Mouse (Mus musculus): ENCODE data around the gene Blcap. TPM values are rescaled to one million over a fixed set of nuclear protein-coding genes. Genes with fewer than 3 reads are reported as not detected.

The Blcap gene
- total RNA-seq, 2 experiments from 2014 or later = 19.2 to 20.7 TPM

DNA sequence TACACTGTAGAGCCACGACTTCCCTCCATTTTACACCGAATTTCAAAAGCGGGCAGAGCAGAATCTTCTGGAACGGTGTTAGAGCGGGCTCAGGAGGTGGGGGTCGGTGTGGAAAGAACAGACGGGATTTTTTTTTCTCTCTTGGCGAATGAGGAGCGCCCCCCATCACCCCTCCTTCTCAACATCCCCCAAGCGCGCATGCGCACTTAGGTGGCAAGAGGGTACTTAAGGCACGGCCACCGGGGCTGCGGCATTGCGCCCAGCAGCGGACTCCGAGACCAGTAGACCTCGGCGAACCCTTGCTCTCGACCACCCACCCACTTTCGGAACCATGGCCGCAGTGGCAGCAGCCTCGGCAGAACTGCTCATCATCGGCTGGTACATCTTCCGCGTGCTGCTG is 11.2 kb downstream of the Blcap start, which contains the start of gene Nnat:
Nnat (plus strand) TSS at position 221 of the 400 bp plus-strand sequence.
- DNase-seq = no peak

DNA sequence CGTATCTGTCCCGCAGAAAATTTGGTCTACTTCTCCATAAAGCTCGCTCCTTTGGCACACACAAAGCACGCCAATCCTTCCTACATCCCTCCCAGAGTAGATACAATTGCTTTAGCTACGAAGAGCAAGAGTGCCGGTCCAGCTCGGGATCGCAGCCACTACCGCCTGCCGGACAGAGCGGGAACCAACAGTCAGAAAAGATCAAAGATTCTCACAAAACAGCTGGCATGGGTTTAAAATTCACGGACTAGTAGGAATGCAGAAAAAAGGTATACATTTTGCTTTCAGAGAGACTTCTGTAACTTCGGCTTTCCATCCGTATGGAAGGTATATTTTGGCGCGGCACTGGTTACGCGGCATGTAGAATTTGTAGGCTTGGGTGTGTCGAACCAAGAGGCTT is 11.6 kb downstream of the Blcap start:
- no peak for DNase-seq

DNA sequence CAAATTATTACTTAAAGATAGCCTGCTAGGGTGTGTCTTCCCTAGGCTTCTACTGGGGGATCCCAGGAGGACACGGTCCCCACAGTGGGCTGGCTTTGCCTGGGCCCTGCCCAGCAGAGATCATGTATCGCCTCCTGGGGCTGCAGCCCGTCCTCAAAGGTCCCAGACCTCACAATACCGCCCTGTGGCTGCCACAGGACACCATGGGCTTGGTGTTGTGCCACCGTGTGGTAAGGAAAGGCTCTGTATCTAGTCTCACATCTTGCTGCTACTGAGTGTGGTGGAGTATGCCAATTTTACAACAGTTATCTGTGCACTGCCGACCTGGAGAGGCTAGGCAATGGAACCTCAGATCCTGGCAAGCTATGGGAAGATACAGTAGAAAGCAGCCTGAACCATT is 12.6 kb downstream of the Blcap start:
- DNase-seq = peak; percentile 45

DNA sequence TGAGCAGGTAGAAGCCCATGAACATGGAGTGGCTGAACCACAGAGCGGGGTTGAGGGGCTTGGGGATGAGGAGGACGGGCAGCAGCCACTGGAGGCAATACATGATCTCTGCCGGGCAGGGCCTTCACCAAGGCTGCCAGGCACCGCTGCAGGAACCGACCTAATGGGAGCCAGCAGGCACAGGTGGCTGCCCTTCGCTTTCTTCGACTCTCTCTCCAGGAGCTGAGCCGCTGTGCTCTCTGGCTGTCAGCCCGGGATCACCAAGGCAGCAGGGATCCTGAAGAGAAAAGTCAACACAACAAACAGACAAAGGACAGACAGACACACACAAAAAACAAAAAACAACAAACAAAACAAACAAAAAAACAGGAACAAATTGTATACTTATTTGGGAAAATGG is 13.0 kb downstream of the Blcap start:
- DNase-seq = peak; percentile 62

DNA sequence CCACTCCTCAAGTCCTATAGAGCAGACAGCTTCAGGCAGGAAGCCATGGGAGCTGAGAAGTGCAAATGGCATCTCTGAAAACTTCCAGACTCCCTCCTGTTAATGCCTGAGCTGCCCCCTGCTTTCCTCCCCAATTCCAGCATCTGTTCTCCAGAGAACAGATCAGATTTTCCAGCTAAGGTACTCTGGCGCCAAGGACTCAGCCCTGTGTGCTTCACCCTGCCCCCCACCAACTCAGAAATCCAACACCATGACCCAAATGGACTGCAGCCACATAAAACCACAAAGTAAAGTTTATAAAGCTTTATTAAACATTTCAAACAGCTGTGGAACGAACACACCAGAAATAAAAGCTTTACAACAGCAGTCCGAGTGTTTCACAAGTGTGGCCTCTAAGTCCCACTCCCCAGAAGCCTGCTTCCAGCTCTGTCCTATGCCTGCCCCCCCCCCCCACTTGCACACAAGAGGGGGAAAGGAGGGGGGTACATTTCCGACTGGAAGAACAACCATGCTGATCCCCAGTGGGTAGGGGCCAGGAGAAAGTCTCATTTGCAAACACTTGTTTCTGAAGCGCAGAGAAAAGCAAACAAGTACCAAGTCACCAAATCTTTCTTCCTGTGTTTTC is 14.9 kb downstream of the Blcap start:
- no peak for DNase-seq

DNA sequence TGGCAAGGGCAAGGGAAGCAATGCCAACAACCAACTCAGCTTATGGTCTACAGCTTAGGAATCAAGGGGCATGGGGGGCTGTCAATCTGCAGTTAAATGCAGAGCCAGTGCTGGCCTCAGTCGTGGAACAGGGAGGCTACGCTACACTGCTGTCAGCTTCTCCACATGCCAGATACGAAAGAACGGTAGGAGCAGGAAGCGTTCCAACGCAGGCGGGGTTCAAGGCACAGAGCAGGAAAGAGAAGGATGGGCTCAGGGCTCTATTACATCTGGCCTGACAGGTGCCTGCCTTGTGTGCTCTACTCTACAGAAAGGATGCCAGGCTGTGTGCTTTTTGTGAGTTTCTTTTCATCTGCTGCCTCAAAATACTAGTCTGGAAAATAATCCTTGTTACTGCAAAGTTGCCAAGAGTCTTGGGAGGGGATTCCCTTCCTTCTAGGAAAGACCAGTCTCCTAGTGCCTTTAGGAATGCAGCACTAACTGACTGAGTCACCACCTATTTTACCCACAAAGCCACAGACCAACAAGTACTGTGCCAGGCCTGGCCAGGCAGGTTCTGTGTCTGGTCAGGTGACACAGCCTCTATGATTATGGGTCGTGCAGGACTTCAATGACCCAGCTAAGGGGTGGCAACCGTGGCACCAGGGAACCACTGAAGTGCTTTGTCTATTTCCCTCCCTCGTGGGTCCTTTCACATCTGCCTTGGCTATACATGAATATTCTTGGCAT is 18.8 kb downstream of the Blcap start:
- DNase-seq = no peak

DNA sequence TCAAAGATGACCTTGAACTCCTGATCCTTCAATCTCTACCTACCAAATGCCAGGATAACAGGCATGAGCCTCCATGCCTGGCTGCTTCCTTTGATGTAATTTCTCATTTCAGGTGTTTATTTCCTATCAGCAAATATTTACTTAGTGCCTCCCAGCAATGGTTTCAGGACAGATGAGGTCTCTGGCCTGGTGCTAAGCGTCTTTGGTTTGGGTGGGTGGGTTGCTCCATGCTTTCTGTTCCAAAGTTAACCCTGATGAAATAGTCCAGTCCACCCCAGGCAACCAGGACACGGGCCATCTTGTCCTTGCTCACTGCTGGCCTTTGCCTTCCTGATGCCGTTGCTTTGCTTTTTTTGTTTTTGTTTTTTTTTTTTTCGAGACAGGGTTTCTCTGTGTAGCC is 20.8 kb downstream of the Blcap start:
- no peak for DNase-seq

DNA sequence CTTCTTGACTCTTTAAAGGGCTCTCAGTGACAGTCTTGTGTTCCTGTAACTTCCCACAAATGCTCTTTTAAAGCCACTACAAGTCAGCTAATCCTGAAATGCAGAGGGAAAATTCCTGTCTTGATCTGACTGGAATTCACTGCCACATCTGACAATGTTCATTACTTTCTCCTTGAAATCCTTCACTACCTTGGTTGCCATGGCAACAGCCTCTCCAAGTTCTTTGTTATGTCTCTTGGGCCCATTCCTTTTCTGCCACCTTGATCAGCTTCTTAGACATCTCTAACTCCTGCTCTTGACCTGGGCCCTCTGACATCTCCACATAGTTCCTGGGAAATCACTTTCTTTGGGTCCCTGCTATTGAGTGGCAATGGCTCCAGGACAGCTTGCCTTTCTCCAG is 24.4 kb downstream of the Blcap start:
- no peak for DNase-seq

DNA sequence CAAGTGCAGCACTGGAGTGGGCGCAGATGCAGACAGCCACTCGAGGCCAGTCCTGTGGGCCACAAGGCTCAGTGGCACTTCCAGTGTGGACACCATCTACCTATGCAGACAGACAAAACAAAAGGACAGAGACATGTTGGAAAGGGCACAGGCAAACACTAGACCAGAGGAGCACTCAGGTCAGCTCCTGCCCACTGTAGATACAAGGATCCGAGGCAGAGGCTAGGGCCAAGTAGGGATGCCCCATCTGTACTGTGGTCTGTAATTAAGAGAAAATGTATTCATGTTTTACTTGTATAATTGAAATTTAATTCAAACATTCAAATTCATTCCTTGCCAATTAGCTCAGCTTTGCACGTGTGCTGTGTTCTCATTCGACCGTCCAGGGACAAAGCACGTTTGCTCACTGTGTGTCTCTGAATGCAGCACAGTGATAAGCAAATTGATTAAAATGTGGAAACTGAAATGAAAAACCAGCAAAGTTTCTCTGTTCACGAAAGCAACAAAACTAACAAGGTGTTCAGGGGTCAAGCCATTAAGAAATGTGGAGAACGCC is 26.7 kb downstream of the Blcap start:
- no peak for DNase-seq

DNA sequence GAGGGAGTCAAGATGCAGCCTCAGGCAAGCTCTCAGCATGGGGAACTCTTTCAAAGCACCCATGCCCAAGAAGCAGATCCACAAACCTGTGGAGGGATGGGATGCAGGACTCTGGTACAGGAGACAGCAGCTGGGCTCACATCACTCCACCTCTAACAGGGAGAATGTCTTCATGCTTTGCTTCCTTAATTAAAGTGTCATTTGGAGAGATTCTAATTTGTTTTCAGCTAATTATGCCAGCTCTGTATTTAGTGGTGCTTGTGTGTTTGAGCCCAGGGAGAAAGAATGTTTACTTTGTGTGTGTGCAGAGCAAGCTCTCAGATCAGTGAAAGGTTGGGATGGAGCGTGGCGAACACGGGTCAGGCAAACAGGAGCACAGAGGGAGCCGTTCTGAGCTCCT is 28.7 kb downstream of the Blcap start:
- DNase-seq = no peak

DNA sequence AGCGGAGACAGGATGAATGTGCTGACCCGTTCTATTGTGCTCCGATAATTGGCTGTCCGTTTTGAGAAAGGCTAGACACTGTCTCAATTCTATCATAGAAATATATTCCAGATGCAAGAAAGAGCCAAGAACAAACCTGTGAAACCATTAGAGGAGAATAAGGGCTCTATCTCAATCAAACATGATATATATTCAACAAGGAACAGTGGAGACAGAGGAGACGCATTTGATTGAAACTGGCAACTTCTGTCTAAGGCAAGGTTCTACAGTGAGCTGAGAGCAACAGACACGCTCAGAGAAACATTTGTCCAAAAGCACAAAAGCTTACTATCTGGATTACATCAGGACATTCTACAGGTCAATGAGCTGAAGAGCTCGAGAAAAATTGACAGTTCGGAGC is 29.4 kb downstream of the Blcap start:
- no peak for DNase-seq

DNA sequence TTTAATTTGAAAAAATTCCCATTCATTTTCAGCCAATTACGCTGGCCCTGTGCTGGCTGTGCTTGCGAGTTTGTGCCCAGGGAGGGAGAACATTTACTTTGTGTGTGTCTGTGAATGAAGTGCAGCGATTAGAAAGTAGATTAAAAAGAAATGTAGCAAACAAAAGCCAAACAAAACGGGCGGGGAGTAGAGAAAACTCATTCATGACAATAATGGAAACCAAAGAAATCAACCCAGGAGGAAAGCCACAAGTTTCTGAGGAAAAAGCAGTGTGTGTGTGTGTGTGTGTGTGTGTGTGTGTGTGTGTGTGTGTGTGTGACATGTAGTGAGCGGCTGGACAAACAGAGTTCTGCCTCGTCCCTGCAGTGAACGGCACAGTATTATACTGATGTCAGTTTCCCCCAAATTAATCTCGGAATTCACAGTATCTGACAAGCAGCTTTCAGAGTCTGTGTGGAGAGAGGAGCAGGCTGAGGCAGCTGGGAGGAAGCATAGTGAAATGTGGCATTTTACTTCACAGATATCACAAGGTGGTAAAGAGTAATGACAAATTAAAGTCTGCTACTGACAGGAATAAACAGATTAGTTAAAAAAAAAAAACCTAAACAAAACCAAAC is 30.0 kb downstream of the Blcap start:
- no peak for DNase-seq

DNA sequence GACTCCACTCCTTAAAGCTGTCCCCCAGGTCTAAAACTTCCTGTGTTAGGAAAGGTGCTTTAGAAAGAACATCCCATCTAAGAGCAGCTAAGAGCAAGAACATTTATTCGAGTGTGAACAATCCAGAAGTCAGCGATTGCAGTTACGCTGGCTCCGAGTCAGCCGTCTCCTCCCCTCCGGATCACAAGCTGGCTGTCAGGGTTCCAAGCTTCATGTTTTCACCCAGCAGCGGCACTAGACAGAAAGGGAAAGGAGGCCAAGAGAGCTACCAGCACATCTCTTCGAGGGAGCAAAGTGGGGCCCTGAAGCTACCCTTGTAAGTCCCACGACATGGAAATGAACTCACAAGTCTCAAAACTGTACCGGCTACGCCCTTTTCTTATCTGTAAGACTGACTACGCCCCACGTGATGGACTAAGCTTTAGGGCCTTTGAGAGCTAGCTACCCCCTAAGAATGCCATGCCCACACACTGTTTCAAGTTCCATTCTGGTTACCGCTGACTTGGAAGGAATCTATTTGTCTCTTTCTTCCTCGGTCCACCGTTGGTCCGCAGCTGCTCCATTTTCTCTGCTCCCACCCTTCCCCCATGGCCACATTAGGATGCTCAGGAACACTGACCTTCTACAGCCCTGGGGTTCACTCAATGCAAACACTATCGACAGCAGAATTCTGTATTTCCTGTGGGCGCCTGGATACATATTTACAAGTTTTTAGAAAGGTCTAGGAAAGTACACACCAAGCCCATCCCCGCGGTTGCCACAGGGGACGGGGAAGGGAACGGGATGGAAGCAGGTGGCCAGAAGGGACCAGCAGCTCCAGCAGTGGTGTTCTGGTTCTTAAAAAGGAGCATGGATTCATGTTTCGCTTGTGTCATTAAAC is 30.8 kb downstream of the Blcap start:
- DNase-seq = peak; percentile 31

DNA sequence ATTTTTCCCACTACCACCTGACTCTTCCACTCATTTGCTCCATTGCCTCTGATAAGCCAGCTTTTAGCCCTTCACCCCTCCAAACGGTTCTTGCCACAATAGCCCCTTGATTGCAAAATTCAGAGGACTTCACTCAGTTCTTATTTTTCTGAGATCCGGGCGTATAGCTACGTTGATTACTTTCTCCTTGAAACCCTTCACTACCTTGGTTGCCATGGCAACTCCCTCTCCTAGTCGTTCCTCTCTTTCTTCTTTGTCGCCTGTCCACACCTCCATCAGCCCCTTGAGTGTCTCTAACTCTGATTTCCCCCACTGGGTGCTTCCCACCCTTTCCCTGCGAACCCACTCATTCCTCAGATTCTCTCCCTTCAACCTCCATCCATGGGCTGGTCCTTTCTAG is 34.0 kb downstream of the Blcap start:
- no peak for DNase-seq

DNA sequence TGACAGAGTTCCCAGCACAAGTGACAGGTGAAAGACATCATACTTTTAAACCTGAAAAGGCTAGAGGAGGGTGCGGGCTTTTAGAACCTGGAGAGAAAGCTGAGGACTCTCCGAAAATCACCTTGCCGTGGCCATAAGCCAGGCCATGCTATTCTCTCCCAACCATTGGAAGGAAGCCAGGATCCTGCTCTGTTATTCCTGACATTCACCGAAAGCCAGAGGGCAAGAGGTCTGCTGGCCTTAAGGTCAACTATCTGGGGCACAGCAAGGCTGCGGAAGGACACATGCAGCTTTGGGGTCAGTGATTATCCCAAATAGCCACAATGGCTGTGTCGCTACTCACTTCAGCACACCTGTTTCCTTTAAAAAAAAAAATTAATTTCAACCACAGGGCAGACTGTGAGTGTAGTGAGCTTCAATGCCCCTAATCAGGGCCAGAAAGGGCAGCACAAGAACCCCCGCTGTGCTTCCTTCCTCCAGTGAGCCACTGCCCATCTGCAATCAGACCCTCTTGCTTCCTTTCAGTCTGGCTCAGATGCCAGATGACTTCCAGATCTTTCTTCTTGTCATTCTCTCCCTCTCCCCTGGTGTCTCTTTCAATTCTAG is 34.5 kb downstream of the Blcap start:
- DNase-seq = no peak

DNA sequence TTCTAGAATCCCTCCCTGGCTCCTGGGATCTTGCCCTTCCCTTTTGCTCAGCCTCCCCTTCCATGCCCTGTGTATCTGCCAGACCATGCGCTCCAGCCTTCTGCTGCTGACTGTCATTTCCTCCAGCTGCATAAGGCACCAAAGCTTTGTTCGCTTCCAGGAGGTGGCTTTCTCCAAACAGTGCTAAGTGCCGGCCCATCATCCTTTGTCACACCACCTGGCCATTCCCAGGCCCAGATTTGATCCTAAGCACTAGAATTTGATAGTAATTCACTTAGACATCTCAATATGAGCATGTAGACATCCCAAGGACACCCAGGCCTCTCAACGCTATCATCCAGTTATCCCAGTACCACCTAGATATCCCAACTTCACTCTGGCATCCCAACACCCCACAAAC is 36.9 kb downstream of the Blcap start:
- DNase-seq = no peak

DNA sequence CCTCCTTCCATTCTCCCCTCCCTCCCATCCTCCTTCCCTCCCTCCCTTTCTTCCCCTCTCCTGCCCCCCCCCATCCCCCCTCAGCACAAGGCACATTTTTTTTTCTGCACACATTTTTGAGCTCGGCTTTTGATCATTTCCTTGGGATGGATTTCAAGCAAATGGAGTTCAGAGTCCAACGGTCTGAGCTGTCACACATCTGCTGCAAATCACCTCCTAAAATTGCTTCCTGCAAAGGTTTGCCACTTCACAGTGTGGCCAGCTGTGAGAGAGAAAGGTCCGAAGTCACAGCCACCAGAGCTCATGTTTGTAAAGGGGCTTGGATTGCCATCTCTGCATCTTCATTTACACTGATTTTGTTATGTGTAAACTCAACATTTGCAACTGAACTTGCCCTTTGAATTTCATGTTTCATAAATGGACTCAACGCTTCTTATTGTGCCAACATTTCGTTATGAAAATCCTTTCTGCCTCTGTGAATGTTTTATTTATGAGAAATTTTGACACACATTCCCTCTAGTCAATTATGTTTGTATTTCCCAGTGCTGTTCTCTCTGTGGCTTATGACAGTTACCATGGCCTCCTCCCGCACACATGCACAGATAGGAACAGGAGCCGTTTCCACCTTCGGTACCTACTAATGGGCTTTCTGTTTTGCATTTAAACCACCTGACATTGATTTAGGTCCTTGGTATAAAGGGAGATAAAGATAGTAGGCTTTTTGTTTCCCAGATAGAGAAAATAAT is 39.2 kb downstream of the Blcap start:
- no peak for DNase-seq

DNA sequence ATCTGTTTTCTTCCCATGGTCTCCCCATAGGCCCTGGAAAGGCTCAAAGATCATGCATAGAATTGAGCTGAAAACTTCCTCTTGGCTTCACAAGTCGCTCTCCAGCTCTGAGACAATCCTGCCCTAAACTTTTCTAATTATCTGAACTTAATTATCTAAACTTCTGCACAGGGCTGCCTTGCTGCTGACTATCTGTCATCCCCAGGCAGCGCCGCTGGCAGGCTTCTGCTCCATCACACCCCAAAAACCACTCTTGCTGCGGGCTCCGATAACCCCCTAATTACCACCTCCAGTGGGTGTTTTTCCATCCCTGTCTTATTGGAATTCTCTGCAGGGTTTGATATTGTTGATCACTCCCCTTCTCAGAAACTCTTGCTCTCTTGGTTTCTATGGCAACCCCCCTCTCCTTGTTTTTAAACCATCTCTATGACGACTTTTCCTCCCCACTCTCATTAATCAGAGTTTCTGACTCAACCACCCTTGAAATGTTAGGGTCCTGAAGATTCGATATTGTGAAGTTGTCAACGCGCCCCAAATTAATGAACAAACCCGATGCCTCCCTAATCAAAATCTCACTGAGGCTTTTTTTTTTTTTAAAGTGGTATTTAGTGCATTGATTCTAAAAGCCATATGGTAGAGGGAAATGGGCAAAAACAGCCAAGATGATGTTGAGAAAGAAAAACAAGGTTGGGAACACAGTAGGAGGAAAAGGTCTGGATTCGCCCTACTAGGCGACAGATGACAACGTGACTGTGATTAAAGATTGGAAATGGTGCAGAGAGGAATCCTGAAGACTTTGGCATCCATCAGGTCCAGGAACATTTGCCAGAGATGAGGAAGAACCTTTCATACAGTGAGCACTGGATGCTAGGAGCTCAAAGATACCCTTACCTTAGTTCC is 40.8 kb downstream of the Blcap start:
- DNase-seq = no peak

DNA sequence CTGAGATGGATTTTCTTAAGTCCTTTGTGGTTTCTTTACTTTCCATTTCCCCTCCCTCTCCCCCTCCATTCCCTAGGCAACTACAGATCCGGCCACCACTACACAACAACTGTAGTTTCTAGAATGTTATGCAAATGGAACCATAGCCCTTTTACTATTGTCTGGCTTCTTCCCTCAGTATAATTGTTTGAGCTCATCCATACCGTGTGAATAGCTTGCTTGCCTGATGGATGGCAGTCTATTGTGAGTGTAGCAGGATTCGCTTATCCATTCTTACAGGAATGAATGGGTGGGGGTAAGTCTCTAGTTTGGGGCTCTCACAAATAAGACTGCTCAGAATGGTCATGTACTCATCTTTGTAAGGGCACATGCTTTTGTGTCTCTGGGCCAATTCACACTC is 48.5 kb downstream of the Blcap start:
- DNase-seq = no peak

DNA sequence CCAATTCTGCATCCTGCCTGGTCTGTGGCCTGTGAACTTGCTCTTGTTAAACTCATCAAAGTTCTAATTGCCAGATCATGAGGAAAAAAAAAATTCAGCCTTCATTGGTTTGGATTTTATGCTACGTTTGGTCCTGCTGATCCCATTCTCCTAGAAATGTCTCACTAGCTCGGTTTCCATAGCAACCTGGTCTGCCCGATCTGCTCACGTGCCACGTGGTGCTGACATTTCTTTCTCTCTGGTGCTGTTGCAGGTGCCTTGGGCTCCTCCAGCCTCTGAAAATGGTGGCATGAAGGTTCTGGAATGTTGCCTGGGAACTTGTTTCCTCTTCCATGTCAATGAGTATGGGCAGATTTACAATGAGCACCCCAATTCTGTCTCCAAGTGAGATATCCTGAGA is 50.6 kb downstream of the Blcap start:
- no peak for DNase-seq

Measured in gastrocnemius, postnatal 25 days (tissue).